Mouse (Mus musculus): ENCODE measurements around the gene Mmp19.
"Not testable (repeated sequence)": the region's sequence is repeated elsewhere in the genome, so short reads cannot be mapped to it uniquely, and the experiment has no call there.

Mmp19 gene

DNA sequence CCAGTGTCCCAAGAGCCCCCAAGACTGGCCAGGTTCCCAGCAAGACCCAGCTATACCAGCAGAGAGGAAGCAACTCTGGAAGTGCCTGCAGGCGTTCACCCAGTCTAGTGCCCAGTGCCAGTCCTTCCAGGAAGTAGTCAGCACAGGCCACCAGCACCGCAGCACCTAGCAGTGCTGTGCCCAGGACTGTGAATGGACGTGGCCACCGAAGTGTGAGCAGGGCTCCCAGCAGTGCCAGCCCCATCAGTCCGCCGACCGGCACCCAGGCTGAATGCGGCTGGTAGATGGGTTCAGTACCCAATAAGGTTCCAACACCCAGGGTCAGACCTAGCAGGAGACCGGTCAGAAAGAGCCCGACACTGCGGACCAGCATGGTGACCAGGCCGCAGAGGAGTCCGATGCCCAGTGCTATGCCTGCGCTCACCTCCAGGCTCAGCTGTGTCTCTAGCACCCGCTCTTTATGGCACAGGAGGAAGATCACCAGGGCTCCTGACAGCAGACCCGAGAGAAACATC lies 11.3 kb downstream of the Mmp19 start:
- no peak for DNase-seq (ENCODE audit: low spot score in 2 of 2)

DNA sequence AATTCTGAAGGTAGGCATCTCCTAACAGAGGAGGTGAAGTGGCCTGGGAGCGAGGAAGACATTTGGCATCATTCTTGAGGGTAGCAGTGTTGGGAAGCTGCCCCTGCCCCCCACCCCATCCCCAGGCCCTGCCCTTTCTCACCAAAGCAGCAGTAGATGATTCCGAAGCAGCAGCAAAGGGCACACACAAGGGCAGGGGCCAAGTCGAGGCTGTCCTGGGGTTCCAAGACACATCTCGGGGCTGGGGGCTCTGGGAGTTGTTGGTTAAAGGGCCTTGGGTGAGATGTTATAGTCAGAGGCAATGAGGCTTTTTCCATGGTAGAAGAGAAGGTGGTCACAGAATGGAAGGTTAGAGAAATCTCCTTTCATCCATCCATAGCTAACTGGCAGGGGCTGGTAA lies 12.2 kb downstream of the Mmp19 start:
- no peak for DNase-seq (ENCODE audit: low spot score in 2 of 2)

DNA sequence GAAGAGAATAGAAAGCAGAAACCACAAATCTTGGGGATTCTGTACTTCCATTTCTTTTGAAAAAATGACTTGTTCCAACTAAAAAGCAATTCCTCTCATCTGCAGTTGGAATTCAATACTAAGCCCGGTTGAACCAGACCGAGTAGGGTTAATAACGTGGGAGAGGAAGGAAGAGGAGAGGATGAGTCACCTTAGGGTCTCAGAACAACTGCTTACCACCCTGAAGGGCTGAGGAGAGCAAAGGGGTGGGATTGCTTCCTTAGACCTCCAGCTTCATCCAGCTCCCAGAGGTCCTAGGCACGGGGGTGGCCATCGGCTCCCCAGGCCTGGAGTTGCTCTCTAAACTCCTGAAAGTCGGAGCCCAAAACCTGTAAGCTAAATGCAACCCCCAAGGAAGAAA lies 12.7 kb downstream of the Mmp19 start:
- no peak for DNase-seq (ENCODE audit: low spot score in 2 of 2)

DNA sequence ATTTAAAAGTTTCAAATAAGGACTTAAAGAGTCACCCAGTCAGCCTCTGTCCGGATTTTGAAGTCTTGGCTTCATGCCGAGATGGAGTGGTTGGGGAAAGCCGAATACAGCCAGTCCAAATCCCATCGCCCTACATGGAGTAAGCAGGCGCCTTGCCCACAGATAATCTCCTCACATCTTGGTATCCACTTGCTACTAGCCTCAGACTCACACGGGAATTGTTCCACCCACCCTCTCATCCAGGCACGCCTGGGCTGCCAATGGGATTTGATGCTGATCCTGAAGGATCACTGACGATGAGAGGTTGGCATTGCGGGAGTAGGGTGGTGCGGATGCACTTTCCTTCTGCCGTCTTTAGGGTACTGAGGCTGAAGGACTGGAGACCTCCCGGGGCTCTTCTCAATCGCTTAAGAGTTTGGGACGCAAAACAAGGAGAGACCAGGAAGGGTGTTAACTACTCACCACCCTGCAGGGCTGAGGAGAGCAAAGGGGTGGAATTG lies 13.1 kb downstream of the Mmp19 start, which contains the start of gene Dnajc14:
TSS of gene Dnajc14 (plus strand) at position 292 of the 500 bp plus-strand sequence.
- DNase-seq (ENCODE audit: low spot score in 2 of 2) = peak; percentile 59 to 70

DNA sequence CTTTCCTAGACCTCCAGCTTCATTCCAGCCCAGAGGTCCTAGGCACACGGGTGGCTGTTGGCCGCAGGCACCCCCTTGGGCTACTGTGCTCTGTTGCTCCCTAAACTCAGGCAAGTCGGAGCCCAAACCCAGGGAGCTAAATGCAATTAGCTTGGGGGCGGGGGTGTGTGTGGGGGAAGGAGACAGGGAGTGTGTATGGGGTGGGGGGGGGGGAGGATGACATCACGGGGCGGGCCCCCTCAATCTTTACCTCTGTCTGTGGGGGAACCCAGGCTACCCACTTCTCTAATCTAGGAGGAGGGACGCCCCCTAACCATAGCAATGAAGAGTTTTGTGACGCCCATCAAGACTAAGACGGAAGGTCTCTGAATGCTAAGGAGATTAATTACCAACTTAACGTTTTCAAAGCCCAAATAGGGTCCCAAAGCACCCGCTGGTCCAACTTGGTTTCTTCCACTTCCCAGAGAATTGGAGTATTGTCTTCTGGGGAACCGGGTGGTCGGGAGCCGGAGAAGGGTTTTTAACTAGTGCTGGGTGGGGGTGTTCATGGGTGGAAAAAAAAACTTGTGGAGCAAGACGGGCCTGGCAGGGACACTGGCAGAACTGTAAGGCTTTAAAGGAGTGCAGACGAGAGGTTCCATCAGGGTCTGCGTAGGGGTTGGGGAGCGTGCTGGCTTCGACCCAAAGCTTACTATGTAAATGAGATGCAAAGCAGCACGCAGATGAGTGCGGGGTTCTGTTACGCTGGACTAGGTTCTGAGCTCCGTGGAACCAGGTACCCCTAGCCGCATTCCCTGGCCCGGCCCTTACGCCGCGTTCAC lies 13.8 kb downstream of the Mmp19 start, which contains the start of gene Tmem198b:
TSS of gene Tmem198b (minus strand) at position 100 of the 821 bp plus-strand sequence.
- DNase-seq (ENCODE audit: low spot score in 2 of 2) = peak; percentile 54 to 57

DNA sequence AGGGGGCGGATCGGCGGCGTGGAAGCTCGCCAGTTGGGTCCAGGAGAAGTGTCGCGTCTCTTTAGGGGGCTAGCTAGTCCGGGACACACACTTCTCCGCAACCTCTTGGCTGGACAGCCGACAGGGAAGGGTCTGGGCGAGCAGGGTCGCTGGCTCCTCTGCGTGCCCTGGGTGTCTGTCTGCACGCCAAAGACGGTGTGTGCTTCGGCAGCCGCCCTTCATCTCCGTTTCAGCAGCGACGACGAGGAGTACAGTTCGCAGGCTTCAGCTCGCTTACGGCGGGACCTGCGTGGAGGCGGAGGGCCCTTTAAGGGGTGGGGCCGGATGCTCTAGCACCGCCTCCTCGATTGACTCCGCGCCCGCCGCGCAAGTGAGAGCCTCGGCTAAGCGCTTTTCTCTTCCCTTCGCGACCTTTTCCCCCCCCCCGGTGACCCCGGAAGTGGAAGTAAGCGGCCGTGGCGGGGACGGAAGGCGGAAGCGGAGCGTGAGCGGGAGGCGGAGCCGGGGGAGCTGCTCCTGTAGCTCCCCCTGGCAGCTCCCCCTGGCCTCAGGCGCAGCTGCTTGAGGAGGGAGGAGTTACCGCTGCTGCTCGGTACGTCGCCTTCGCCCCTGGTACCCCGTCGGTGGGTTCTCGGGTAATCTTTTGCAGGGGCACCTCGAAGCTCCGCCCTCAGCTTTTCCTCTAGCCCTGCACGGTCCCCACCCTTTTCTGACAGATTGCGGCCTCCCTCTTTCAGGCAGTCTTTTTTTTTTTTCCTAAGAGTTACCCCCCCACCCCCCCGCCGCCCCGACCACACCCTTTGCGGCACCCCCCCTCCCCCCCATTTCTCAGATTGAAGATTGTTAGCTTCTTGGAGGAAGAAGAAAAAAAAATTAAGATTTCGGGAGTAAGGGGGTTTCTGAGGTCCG lies 14.6 kb downstream of the Mmp19 start:
- DNase-seq (ENCODE audit: low spot score in 2 of 2) = peak; percentile 91 to 94

DNA sequence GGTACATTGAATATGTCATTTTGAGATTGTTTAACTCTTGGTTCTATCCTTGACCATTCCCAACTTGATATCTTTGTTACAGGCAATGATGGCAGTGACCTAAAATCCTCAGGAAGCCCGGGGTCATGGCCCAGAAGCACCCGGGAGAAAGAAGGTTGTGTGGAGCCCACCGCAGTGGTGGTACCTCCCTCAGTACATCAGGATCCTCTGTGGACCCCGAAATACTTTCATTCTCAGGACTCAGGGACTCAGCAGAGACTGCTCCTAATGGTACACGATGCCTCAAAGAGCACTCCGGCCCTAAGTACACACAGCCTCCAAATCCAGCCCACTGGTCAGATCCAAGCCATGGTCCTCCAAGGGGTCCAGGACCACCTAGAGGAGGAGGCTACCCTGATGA lies 15.4 kb downstream of the Mmp19 start:
- DNase-seq (ENCODE audit: low spot score in 2 of 2) = no peak

DNA sequence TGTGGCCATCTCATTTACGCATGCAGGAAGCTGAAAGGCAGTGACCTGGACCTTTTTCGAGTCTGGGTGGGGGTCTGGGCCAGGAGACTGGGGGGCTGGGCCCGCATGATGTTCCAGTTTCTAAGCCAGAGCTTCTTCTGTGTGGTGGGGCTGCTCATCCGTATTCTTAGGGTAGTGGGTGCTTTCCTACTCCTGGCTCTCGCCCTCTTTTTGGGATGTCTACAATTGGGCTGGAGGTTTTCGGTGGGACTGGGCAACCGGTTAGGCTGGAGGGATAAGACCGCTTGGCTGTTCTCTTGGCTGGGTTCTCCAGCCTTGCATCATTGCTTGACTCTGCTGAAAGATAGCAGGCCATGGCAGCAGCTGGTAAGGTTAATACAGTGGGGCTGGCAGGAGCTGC lies 16.3 kb downstream of the Mmp19 start:
- no peak for DNase-seq (ENCODE audit: low spot score in 2 of 2)

DNA sequence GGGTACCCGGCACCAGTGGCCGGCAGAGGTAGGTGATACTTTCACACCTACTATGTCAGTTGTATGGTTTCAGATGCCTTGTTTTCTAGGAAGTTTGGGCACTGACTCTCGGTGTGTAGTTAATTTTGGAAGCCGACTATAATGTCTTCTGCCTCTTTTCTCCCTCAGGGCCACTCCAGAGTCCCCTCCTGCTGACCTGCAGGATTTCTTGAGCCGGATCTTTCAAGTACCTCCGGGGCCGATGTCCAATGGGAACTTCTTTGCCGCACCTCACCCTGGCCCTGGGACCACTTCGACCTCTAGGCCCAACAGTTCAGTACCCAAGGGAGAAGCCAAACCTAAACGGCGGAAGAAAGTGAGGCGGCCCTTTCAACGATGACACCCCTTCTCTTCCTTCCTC lies 26.3 kb downstream of the Mmp19 start, which contains the start of gene Sarnp:
TSS of gene Sarnp (plus strand) at position 301 of the 400 bp plus-strand sequence.
- no peak for DNase-seq (ENCODE audit: low spot score in 2 of 2)

DNA sequence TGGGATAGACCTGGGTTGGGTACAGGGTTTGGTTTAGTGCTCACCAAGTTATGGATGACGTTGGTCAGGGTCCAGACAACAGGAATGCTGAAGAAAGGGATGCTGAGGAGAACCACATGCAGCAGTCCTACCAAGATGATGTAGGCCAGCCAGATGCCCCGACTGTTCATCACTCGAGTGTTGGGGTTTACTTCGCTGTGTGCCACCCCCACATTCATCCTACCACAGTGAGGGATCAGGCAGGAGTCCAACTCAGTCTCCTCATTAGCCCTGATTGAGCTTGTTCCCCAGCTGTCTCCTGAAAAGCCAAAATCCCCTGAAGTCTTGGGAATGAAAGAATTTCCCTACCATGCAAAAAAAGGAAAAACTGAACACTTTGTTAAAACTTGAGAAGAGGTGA lies 29.5 kb downstream of the Mmp19 start:
- DNase-seq (ENCODE audit: low spot score in 2 of 2) = no peak

DNA sequence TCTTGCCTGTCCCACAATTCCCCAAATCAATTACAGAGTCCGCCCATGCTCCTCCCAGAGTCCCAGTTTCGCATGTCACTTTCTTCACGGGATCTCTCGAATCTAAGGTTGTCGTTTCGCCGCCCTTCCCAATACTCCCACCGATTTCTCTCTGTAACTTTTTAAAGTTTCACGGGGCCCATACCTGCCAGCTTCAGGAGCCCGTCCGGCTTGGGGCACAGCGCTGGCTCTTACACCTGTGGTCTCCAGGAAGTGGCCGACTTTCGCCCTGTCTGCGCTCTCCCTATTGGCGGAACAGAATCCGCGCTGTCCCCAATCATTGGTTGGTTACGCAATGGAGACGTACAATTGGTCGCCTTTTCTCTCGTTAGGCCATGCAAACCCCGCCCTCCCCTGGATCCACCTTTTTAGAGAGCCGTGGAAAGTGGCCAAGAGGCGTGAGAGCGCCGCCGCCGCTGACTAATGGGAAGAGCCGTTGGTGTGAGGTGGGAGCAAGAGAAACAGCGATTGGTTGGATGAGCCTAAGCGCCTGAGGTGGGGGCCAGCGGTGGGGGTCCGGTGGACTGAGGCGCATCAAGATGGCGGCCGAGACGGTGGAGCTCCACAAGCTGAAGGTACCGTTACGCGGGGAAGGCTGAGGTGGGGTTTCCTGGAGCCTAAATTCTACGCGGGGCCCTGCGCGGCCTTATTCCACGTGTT lies 30.8 kb downstream of the Mmp19 start, which contains the start of gene Ormdl2:
TSS of gene Ormdl2 (minus strand) at position 288 of the 699 bp plus-strand sequence.
- peak; percentile 99 for DNase-seq (ENCODE audit: low spot score in 2 of 2)

DNA sequence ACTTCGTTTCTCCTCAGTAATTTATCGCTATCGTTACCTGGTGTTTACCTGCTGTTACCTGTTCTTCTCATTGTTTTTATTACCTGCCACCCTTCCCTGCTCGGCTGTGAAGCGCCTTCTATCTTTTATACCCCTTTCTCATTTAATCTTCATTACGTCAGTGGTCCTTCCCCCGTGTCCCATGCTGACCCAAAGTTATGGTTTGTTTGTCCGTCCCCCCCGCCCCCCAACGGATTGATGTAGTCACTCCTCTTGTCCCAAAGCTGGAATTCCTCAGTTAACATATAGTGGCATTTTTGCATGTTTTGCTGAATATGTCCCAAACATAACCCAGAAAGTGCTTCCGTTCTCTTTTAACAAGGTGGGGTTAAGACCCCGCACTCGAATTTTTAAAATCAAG lies 31.4 kb downstream of the Mmp19 start:
- no peak for DNase-seq (ENCODE audit: low spot score in 2 of 2)

DNA sequence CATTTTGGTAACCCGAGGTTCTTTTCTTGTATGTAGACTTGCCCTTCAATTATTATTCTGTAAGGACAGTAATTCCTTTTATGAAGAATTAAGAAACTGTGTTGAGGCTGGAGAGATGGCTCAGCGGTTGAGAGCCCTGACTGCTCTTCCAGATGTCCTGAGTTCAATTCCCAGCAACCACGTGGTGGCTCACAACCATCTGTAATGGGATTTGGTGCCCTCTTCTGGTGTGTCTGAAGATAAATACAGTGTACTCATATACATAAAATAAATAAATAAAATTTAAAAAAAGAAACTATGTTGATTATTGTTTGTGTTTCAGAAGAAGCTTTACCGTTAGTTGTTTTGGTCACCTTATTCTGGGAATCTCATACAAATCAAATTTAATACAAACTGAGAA lies 32.4 kb downstream of the Mmp19 start:
- DNase-seq (ENCODE audit: low spot score in 2 of 2) = not testable (repeated sequence)

DNA sequence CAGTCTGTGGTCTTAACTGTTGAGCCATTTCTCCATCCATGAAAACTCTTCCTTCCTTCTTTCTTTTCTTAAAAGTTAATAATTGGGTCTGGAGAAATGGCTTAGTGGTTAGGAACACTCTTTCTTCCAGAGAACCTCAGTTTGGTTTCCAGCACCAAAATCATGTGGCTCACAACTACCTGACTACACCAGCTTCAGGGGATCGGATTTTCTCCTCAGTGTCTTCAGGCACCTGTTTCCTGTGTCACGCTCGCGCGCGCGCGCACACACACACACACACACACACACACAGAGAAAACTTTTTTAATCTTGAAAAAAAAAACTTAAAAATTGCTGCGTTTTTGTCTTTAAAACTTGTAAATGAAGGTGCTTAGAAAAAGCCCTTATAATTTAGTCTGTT lies 33.1 kb downstream of the Mmp19 start:
- DNase-seq (ENCODE audit: low spot score in 2 of 2) = no peak

DNA sequence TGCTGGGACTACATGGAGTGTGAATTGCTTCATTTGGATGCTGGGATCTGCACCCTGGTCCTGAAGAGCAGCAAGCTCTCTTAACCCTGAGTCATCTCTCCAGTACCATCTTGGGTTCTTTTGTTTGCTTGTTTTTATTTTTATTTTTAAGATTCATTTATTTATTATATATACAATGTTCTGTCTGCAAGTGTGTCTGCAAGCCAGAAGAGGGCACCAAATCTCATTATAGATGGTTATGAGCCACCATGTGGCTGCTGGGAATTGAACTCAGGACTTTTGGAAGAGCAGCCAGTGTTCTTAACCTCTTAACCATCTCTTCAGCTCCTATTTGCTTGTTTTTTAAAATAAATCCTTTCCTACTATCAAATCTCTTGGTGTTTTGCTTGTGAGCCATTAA lies 46.7 kb downstream of the Mmp19 start:
- no peak for DNase-seq (ENCODE audit: low spot score in 2 of 2)

DNA sequence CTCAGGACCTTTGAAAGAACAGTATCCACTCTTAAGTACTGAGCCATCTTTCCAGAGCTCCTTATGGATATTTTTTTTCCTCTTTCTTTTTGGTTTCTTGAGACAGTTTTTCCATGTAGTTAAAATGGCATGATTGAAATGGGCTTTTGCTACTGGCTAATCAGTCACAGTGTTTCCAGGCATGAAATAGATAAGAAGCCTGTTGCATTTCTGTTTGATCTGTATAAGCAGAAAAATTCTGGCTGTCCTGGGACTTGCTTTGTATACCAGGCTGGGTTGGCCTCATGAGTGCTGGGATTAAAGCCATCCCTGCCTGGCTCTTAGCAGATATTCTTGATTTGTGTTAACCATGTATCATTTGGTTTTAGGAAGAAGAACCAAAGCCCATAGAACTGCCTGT lies 48.7 kb downstream of the Mmp19 start:
- DNase-seq (ENCODE audit: low spot score in 2 of 2) = no peak

DNA sequence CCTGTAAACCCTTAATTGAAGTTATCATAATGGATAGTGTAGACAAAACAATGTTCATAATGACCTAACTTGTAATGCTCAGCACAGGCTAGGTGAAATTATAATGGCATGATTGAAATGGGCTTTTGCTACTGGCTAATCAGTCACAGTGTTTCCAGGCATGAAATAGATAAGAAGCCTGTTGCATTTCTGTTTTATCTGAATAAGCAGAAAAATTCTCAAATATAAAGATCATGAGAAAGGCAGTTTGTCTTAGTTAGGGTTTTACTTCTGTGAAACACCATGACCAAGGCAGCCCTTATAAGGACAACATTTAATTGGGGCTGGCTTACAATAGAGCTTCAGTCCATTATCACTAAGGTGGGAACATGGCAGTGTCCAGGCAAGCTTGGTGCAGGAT lies 49.9 kb downstream of the Mmp19 start:
- DNase-seq (ENCODE audit: low spot score in 2 of 2) = no peak

DNA sequence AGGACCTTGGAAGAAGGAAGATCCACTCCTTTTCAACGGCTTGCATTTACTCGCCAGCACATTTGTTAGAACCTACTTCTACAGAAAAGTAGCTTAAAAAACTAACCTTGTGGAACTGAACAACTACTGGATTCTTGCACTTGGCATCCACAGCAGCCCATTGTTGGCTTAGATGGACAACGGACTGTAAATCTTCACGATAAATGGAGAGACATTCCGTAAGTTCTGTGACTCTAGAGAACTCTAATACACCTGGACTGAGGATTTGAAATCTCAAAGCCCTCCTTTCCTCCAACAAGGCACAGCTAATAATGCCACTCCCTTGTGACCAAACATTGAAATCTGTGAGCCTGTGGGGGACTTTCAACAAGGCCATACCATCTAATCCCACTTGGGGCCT lies 52.5 kb downstream of the Mmp19 start:
- DNase-seq (ENCODE audit: low spot score in 2 of 2) = no peak

DNA sequence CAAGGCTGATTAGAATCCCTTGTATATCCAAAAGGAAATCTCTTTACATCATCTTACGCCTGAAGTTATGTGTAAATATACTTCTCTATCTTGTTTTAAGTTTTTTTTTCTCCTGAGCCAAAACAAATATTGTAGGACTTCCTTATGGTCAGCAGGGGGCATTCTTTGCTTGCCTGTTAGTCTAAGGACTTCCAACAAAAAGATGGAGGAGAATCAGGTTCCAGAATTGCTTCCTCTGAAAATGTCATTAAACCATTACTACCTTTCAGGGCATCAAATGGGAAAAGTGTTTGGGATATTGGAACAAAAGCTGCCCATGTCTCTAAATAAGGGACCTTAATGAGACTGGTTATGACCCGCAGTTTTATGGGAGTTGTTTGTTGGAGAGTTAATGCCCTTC lies 54.8 kb downstream of the Mmp19 start:
- DNase-seq (ENCODE audit: low spot score in 2 of 2) = no peak

DNA sequence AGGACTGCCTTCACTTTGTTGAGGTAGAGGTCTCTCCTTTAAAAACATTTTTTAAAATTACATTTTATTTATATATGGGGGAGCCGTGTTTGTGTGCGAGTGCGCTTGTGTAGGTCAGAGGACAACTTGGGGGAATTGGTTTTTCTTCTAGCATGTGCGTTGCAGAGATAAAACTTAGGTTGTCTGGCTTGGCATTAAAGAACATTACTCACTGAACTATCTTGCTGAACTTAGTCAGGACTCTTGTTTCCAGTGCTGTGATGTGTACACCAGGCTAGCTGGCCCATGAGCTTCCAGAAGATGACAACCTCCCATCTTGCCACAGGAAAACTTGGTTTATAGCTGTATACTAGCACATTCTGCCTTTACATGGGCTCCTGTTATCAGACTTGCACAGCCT lies 56.0 kb downstream of the Mmp19 start:
- DNase-seq (ENCODE audit: low spot score in 2 of 2) = no peak

DNA sequence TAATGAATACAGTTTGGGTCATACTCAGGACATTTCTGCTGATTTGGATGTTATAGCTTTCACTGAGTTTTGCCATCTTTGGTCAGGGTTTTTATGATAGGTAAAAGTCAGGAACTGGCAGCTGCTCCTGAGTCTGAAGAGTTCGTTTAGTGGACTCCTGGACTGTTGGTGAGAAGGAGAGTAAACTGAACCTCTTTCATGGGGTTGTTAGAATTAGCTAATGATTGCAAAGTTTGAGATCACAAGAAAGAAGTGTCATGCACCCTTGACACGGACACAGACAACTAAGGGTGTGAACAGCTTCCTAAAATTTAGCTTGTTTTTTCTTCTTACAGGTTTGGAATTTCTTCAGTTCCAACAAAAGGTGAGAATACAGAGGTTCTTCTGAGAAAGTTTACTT lies 57.7 kb downstream of the Mmp19 start:
- DNase-seq (ENCODE audit: low spot score in 2 of 2) = no peak
